In genomic region chr10:126927101-126927961, GRCm38 (mm10) we compare ENCODE assay signal across 8 mouse cellular contexts. TPM values are rescaled to one million over a fixed set of nuclear protein-coding genes. Genes with fewer than 3 reads are reported as not detected.
DNase-seq lines count a peak whose midpoint lies in the region; ATAC-seq and TF ChIP-seq lines count a peak whose summit lies in the region.

No protein-coding gene starts in this region.

- TF ChIP-seq CTCF in embryonic fibroblast, embryonic 13.5 days (IDR thresholded peaks at IDR 0.05; ENCODE audit: borderline replicate concordance, insufficient read depth, low read length), result no peak

- no peak overlapping the region for H3K4me3 ChIP-seq in embryonic fibroblast, embryonic 13.5 days (ENCODE audit: insufficient read depth, low read length)
- peak overlapping the region; percentile 67 for H3K4me3 ChIP-seq in hindbrain, embryonic 15.5 days
- peak overlapping the region; percentile 50 for H3K4me3 ChIP-seq in limb, embryonic 14.5 days (replicated peaks; ENCODE audit: low read length)
- H3K4me3 ChIP-seq in neural tube, embryonic 15.5 days (replicated peaks), result peak overlapping the region; percentile 55; the same call in 1 of the 2 replicates

- peak; percentile 39 for TF ChIP-seq POLR2A in embryonic fibroblast, embryonic 13.5 days (IDR thresholded peaks at IDR 0.05; ENCODE audit: low read depth, low read length)
- TF ChIP-seq POLR2A in limb, embryonic 14.5 days (IDR thresholded peaks at IDR 0.05; ENCODE audit: borderline replicate concordance, extremely low read depth, insufficient read depth, insufficient read length), result no peak

- H3K4me2 ChIP-seq in hindbrain, embryonic 15.5 days, result peak overlapping the region; percentile 99
- H3K4me2 ChIP-seq in limb, embryonic 14.5 days (replicated peaks; ENCODE audit: low read depth, low read length, severe bottlenecking), result peak overlapping the region; percentile 99
- peak overlapping the region; percentile 97 for H3K4me2 ChIP-seq in neural tube, embryonic 15.5 days

- H3K27me3 ChIP-seq in hindbrain, embryonic 15.5 days, result no peaks in the 10 kb centered on the region
- H3K27me3 ChIP-seq in limb, embryonic 14.5 days (ENCODE audit: control insufficient read depth, insufficient read depth, low read length), result no peaks in the 10 kb centered on the region
- peaks cover 3% of the 10 kb centered on the region; the same call in 1 of the 2 replicates for H3K27me3 ChIP-seq in neural tube, embryonic 15.5 days (replicated peaks)

- peak overlapping the region; percentile 59 for H3K9ac ChIP-seq in hindbrain, embryonic 15.5 days
- peak overlapping the region; percentile 65; the same call in 1 of the 2 replicates for H3K9ac ChIP-seq in limb, embryonic 14.5 days (ENCODE audit: low read depth, low read length, severe bottlenecking)
- H3K9ac ChIP-seq in neural tube, embryonic 15.5 days (replicated peaks), result 0 out of 2 replicates have a peak overlapping the region, but pooled peaks have one; percentile 63

- peak overlapping the region; percentile 89 for H3K27ac ChIP-seq in embryonic fibroblast, embryonic 13.5 days (ENCODE audit: insufficient read depth, low read length)
- H3K27ac ChIP-seq in hindbrain, embryonic 15.5 days (replicated peaks), result peak overlapping the region; percentile 80
- H3K27ac ChIP-seq in limb, embryonic 14.5 days (replicated peaks; ENCODE audit: low read depth, low read length), result peak overlapping the region; percentile 98
- H3K27ac ChIP-seq in neural tube, embryonic 15.5 days (replicated peaks), result peak overlapping the region; percentile 72

- H3K36me3 ChIP-seq in hindbrain, embryonic 15.5 days, result no peaks in the 10 kb centered on the region
- no peaks in the 10 kb centered on the region for H3K36me3 ChIP-seq in limb, embryonic 14.5 days (ENCODE audit: control insufficient read depth, insufficient read depth, low read length)
- H3K36me3 ChIP-seq in neural tube, embryonic 15.5 days, result no peaks in the 10 kb centered on the region

- ATAC-seq in hindbrain, embryonic 15.5 days (ENCODE audit: low FRiP score, low read depth), result no peak
- no peak for ATAC-seq in limb, embryonic 14.5 days (ENCODE audit: low FRiP score, low read depth)
- ATAC-seq in neural tube, embryonic 15.5 days (ENCODE audit: low FRiP score), result no peak
- ATAC-seq in megakaryocyte progenitor cell, adult 5-6 weeks (replicated peaks; ENCODE audit: poor library complexity), result no peak

- 16% methylated on average over 11 of the region's 11 CpGs for WGBS in hindbrain, embryonic 15.5 days
- WGBS in limb, embryonic 14.5 days, result 16% methylated on average over 11 of the region's 11 CpGs
- 14% methylated on average over 11 of the region's 11 CpGs for WGBS in neural tube, embryonic 15.5 days

- DNase-seq in adrenal gland, adult 2 months, result peak; percentile 39
- DNase-seq in adrenal gland, postnatal 4 days (ENCODE audit: low spot score in 2 of 2), result no peak
- peak; percentile 88 for DNase-seq in Muller cell, postnatal 12 days (ENCODE audit: inconsistent ontology term)
- peak; percentile 20 for DNase-seq in limb, embryonic 14.5 days (ENCODE audit: low spot score)

- H3K4me1 ChIP-seq in embryonic fibroblast, embryonic 13.5 days (ENCODE audit: control insufficient read depth, insufficient read depth, low read length), result peaks cover 18% of the 10 kb centered on the region
- H3K4me1 ChIP-seq in hindbrain, embryonic 15.5 days (replicated peaks), result peaks cover 50% of the 10 kb centered on the region
- H3K4me1 ChIP-seq in limb, embryonic 14.5 days (ENCODE audit: control insufficient read depth, insufficient read depth, low read length), result peaks cover 55% of the 10 kb centered on the region
- peaks cover 57% of the 10 kb centered on the region for H3K4me1 ChIP-seq in neural tube, embryonic 15.5 days

- H3K9me3 ChIP-seq in hindbrain, embryonic 15.5 days, result no peaks in the 10 kb centered on the region
- H3K9me3 ChIP-seq in limb, embryonic 14.5 days (ENCODE audit: control insufficient read depth, low read length), result no peaks in the 10 kb centered on the region
- H3K9me3 ChIP-seq in neural tube, embryonic 15.5 days (replicated peaks), result no peaks in the 10 kb centered on the region

RNA-seq across cellular contexts. Expression of gene Atp23, which starts 26.2 kb away (rescaled TPM):
- total RNA-seq in adrenal gland, adult 2 months (2021), result 1 to 10 TPM; 3.9 to 5.6 TPM
- polyA plus RNA-seq in adrenal gland, adult 2 months (2012; rRNA removed), result 8.2 and 9.9 TPM in 2 replicates
- total RNA-seq in adrenal gland, postnatal 4 days (2021), result 10 to 100 TPM; 11.1 to 11.6 TPM
- 4.7 and 5.2 TPM in 2 replicates for polyA plus RNA-seq in embryonic fibroblast, embryonic 13.5 days (2011; ENCODE audit: insufficient read length, low read depth, missing spikeins)
- polyA plus RNA-seq in hindbrain, embryonic 15.5 days (2015; fragmentation: Nextera tagmentation; extraction: Ambion mirVana), result 14.0 and 15.4 TPM in 2 replicates
- 14.6 and 15.6 TPM in 2 replicates for polyA plus RNA-seq in limb, embryonic 14.5 days (2012; rRNA removed)
- 20.4 and 25.4 TPM in 2 replicates for polyA plus RNA-seq in limb, embryonic 14.5 days (2014; fragmentation: Nextera tagmentation; extraction: Ambion mirVana)
- 15.0 and 18.2 TPM in 2 replicates for polyA plus RNA-seq in neural tube, embryonic 15.5 days (2015; fragmentation: Nextera tagmentation; extraction: Ambion mirVana)
- total RNA-seq in megakaryocyte progenitor cell, adult 5-6 weeks (2015), result 25.1 and 30.4 TPM in 2 replicates
- 10.3 and 11.1 TPM in 2 replicates for total RNA-seq in megakaryocyte progenitor cell, adult 5-6 weeks (2017)

RNA-seq across cellular contexts. Expression of gene Ctdsp2, which starts 51.2 kb away (rescaled TPM):
- 100 to 1,000 TPM in 1 of 2 experiments, 10 to 100 TPM in 1; 75.0 to 119 TPM for total RNA-seq in adrenal gland, adult 2 months (2021)
- polyA plus RNA-seq in adrenal gland, adult 2 months (2012; rRNA removed), result 98.8 and 100 TPM in 2 replicates
- total RNA-seq in adrenal gland, postnatal 4 days (2021), result 100 to 1,000 TPM; 244 to 246 TPM
- polyA plus RNA-seq in embryonic fibroblast, embryonic 13.5 days (2011; ENCODE audit: insufficient read length, low read depth, missing spikeins), result 152 and 208 TPM in 2 replicates
- polyA plus RNA-seq in hindbrain, embryonic 15.5 days (2015; fragmentation: Nextera tagmentation; extraction: Ambion mirVana), result 19.0 and 19.4 TPM in 2 replicates
- polyA plus RNA-seq in limb, embryonic 14.5 days (2012; rRNA removed), result 230 and 284 TPM in 2 replicates
- polyA plus RNA-seq in limb, embryonic 14.5 days (2014; fragmentation: Nextera tagmentation; extraction: Ambion mirVana), result 143 and 153 TPM in 2 replicates
- polyA plus RNA-seq in neural tube, embryonic 15.5 days (2015; fragmentation: Nextera tagmentation; extraction: Ambion mirVana), result 15.7 and 25.4 TPM in 2 replicates
- 40.3 and 42.1 TPM in 2 replicates for total RNA-seq in megakaryocyte progenitor cell, adult 5-6 weeks (2015)
- total RNA-seq in megakaryocyte progenitor cell, adult 5-6 weeks (2017), result 16.1 and 20.9 TPM in 2 replicates

Comparison
In these comparisons a context has a peak if more than half of its experiments do, and no peak if none do; other contexts are left out.
1. DNase-seq: peak in adrenal gland, adult 2 months (single experiment), Muller cell, postnatal 12 days (single experiment) and limb, embryonic 14.5 days (single experiment); none in adrenal gland, postnatal 4 days (0 of 2).
2. Peak in every context shown above with its lines, with median percentiles within 50 percentile points of each other: H3K27ac ChIP-seq, H3K4me2 ChIP-seq and H3K9ac ChIP-seq.